Mouse (Mus musculus) liver, adult 2 months (tissue): ENCODE results near the gene Fam189a1. TPM values are rescaled to one million over a fixed set of nuclear protein-coding genes. Genes with fewer than 3 reads are reported as not detected.

ENCODE experiments used
- DNase-seq: peaks from one replicate; pipeline ENCODE4 v3.0.0-alpha.2; 2011; ENCODE audit warnings: low read depth, low spot score; ENCODE audit errors: extremely low read depth
- H3K27ac ChIP-seq: fragments of 200-500 bp; replicated peaks from 2 replicates; pipeline ENCODE4 v1.5.1; 2012; ENCODE audit warnings: low read depth, mild to moderate bottlenecking, control low read depth, inconsistent platforms, low read length; ENCODE audit not compliant: insufficient read depth
- H3K27me3 ChIP-seq: fragments of 200-500 bp; 2 replicates; pipeline ENCODE4 v1.6.1; 2012; ENCODE audit warnings: mild to moderate bottlenecking, moderate library complexity, low read length, inconsistent platforms; ENCODE audit not compliant: control insufficient read depth, insufficient read depth
- H3K36me3 ChIP-seq: fragments of 200-500 bp; 2 replicates; pipeline ENCODE4 v1.6.1; 2012; ENCODE audit warnings: low read length, inconsistent platforms; ENCODE audit not compliant: control insufficient read depth, insufficient read depth
- H3K4me1 ChIP-seq: fragments of 200-500 bp; 2 replicates; pipeline ENCODE4 v1.6.1; 2011; ENCODE audit warnings: low read length; ENCODE audit not compliant: control insufficient read depth, insufficient read depth
- H3K4me3 ChIP-seq: fragments of 200-500 bp; 2 replicates; pipeline ENCODE4 v1.5.1; 2011; ENCODE audit warnings: low read depth, mild to moderate bottlenecking, control low read depth, low read length, moderate library complexity; ENCODE audit not compliant: insufficient read depth
- H3K79me2 ChIP-seq: fragments of 200-500 bp; 2 replicates; pipeline ENCODE4 v1.6.1; 2012; ENCODE audit warnings: inconsistent platforms, mild to moderate bottlenecking, low read length, moderate library complexity; ENCODE audit not compliant: control insufficient read depth, insufficient read depth
- H3K9ac ChIP-seq: fragments of 200-500 bp; 2 replicates; pipeline ENCODE4 v1.6.1; 2012; ENCODE audit warnings: low read depth, mild to moderate bottlenecking, control low read depth, inconsistent platforms, low read length
- CTCF ChIP-seq: fragments of 200-500 bp; IDR thresholded peaks from 2 replicates; pipeline ENCODE4 v1.5.1; 2011; ENCODE audit warnings: low read depth, low read length, control low read depth
- POLR2A ChIP-seq: fragments of 200-500 bp; IDR thresholded peaks from 2 replicates; pipeline ENCODE4 v1.6.1; 2011; ENCODE audit warnings: low read length, control low read depth; ENCODE audit not compliant: insufficient read depth; ENCODE audit errors: extremely low read depth
- WGBS: fragments of 180-500 bp; shearing (Covaris S2); methylation state at CpG from one replicate; pipeline ENCODE4 v1.1.7; 2018; 5-methylcytosine and 5-hydroxymethylcytosine counted together
- polyA plus RNA-seq: library from polyadenylated mRNA; depleted of rRNA; stranded (reverse); fragments of >200 nt; gene quantifications from 2 replicates; pipeline ENCODE4 v1.2.3, GENCODE M21; 2012
- total RNA-seq: library from RNA; depleted of rRNA; stranded (reverse); fragments of >200 nt; gene quantifications from 2 replicates; pipeline ENCODE4 v1.2.3, GENCODE M21; 2014

The Fam189a1 gene
- total and polyA plus RNA-seq, 2 experiments: 0.32 TPM; not detected in 1

DNA sequence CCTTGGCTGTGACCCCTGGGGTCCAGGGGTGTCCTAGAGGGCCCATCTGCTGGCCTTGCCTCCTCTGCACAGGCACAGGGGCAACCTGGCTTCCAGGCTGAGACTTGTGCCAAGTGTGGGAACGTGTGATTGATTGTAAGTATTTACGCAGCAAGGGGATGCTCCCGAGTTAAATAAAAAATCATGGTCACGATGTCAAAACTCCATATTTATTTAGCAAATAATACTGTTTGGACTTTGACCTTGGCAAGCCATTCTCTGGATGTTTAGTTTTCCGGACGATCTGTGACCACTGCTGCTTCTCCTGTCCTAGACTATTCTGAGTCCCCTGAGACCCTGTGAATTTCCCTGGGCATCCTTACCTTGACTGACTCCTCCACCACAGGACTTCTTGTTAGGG lies 402.7 kb downstream of the Fam189a1 start:
- TF ChIP-seq POLR2A (0 out of 2 replicates have a peak, but pooled peaks have one; percentile 31), CTCF (no peak)
- 13% methylated on average over 6 of the region's 6 CpGs for WGBS

DNA sequence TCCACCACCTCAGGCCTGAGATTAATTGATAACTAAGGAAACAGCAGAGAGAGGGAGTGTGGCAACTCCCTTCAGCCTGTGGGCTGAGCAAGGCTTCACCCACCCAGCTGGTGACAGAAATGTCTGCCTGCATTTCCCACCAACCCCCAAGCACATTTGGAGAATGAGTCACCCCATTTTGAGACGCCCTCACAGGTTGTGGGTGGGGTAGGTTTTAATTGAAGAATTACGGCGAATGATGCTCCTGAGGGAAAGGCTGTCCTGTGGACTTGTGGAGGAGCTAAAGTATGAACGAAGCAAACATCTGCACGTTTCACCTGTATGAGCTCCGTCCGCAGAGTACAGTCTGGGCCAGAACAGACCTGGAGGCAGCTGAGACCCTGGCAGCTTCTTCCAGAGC lies 404.2 kb downstream of the Fam189a1 start:
- Histone ChIP-seq H3K9ac (no peak overlapping the region), H3K4me3 (no peak overlapping the region), H3K79me2 (no peaks in the 10 kb centered on the region), H3K4me1 (peaks cover 21% of the 10 kb centered on the region), H3K27me3 (no peaks in the 10 kb centered on the region), H3K27ac (0 out of 2 replicates have a peak overlapping the region, but pooled peaks have one; percentile 18), H3K36me3 (no peaks in the 10 kb centered on the region)
- no peak for TF ChIP-seq CTCF
- no peak for TF ChIP-seq POLR2A
- 56% methylated on average over 7 of the region's 7 CpGs for WGBS
- DNase-seq: peak; percentile 34

More for the DNA sequence above, 402.7 kb downstream of the Fam189a1 start:
- Histone ChIP-seq H3K9ac (peak overlapping the region; percentile 79), H3K27me3 (no peaks in the 10 kb centered on the region), H3K36me3 (no peaks in the 10 kb centered on the region), H3K27ac (peak overlapping the region; percentile 99), H3K4me3 (peak overlapping the region; percentile 60), H3K4me1 (peaks cover 21% of the 10 kb centered on the region), H3K79me2 (no peaks in the 10 kb centered on the region)
- peak; percentile 99 for DNase-seq

DNA sequence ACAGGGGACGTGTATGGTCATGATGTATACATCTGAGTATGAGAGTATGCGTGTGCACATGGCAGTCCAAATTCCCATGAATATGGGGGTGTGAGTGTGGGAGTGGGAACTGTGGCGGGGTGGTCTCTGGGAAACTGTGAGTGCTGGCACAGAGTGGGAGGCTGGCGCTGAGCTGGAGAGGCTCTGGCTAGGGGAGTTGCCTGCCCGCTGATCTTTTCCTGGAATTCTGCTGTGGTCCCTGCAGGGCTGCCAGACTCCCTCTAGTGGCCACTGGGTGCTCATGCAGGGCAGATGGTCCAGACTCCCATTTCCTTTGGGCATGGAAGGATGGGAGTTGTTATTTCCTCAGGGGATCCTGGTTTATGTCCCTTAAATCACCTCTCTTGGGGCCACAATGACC lies 404.9 kb downstream of the Fam189a1 start:
- Histone ChIP-seq H3K36me3 (no peaks in the 10 kb centered on the region), H3K27me3 (no peaks in the 10 kb centered on the region), H3K79me2 (no peaks in the 10 kb centered on the region), H3K9ac (no peak overlapping the region), H3K27ac (no peak overlapping the region), H3K4me1 (peaks cover 21% of the 10 kb centered on the region), H3K4me3 (no peak overlapping the region)
- WGBS: 30% methylated on average over 5 of the region's 5 CpGs
- peak; percentile 52 for DNase-seq
- TF ChIP-seq CTCF (peak; percentile 98), POLR2A (no peak)

DNA sequence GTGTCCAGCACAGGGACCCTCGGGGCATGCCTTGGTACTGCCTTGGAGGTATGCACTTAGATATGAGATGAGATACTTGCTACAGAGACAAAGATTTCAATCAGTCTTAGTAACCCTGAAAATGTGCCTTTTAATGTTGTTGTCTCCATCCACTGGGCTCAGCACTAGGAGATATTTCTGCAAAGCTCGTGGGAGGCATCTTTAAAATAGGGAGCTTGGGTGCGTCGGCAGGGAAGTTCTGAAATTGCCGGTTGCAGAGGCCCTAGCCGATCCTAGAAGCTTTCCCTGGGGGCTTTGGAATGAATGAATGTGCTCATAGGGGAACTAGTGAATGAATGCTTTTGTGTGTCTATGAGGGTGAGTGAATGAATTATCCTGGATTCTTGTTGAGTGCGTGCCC lies 412.8 kb downstream of the Fam189a1 start:
- no peak overlapping the region for H3K4me3 ChIP-seq
- DNase-seq: no peak
- WGBS: 80% methylated on average over 7 of the region's 7 CpGs
- no peaks in the 10 kb centered on the region for H3K36me3 ChIP-seq
- H3K27ac ChIP-seq: no peak overlapping the region
- H3K79me2 ChIP-seq: no peaks in the 10 kb centered on the region
- no peaks in the 10 kb centered on the region for H3K4me1 ChIP-seq
- H3K9ac ChIP-seq: no peak overlapping the region
- TF ChIP-seq CTCF (no peak), POLR2A (no peak)
- H3K27me3 ChIP-seq: no peaks in the 10 kb centered on the region

DNA sequence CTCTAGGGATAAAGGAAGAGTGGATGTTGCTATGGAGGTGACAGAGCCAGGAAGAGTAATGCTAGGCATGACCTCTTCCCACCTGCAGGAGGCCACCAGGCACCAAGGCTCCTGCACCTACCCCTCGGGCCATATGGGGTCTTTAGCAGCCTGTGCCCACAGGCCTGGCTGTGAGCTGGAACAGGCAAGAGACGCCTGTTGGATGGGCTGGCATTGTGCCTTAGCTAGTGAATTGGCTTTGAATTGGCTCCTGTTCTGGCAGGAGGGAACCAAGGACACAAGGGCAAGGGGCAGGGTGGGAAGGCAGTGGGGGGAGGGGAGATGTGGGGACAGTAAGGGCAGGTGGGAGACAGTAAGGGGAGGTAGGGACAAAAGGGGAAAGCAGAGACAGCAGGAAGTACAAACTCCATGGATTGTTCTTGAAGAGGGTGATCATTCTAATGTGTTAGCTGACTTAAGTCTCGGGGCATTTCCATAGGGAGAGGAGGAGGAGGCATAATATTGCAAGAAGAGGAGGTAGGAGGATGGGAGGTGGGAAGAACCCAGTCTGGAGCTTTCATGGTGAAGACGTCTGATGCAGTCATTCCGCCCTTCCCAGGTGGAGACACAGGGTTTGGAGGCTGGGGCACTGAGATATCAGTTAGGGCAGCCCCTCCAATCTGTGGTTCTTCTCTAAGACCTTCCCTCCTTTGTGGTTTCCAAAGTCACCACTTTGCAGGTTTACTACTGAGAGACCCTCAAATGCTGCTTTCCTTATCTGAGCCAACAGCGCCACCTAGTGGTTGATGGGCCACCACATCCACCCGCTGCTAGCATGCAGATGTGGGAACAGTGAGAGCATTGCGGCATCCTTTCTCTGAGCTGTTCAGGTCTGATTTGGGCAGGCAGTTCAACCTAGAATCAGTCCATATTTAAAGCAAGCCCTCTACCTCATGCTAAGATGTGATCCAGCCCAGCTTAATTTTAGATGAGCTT lies 414.8 kb downstream of the Fam189a1 start:
- TF ChIP-seq CTCF (peak; percentile 95), POLR2A (no peak)
- 23% methylated on average over 8 of the region's 8 CpGs for WGBS
- no peaks in the 10 kb centered on the region for H3K27me3 ChIP-seq
- no peak overlapping the region for H3K4me3 ChIP-seq
- H3K36me3 ChIP-seq: no peaks in the 10 kb centered on the region
- H3K27ac ChIP-seq: no peak overlapping the region
- no peaks in the 10 kb centered on the region for H3K4me1 ChIP-seq
- no peak for DNase-seq
- H3K79me2 ChIP-seq: no peaks in the 10 kb centered on the region
- H3K9ac ChIP-seq: no peak overlapping the region

DNA sequence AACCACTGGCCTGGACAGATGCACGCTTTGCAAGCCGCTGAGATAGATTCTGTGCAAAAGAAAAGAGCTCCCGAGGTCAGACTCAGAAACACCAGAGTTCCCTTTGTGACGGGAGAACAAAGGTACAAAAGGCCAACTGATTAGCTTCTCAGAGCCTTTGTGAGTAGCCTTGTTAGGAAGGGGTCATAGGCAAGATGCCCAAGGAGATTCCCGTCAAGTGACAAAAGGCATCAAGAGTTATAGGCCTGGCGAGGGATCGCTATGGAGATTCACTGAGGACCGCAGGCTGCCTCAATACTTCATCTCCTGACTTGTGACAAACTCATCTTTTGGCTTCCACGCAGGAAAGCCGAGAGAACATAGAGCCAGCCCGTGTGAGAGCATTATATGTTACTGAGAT lies 417.2 kb downstream of the Fam189a1 start:
- Histone ChIP-seq H3K4me3 (no peak overlapping the region), H3K4me1 (no peaks in the 10 kb centered on the region), H3K36me3 (no peaks in the 10 kb centered on the region), H3K9ac (no peak overlapping the region), H3K27ac (no peak overlapping the region), H3K27me3 (no peaks in the 10 kb centered on the region), H3K79me2 (no peaks in the 10 kb centered on the region)
- WGBS: 79% methylated on average over 11 of the region's 11 CpGs
- TF ChIP-seq CTCF (no peak), POLR2A (no peak)
- no peak for DNase-seq
